Mouse (Mus musculus) embryonic fibroblast, embryonic 13.5 days (primary cell): ENCODE measurements around the gene Nckap1l.

Source experiments
- CTCF ChIP-seq: IDR thresholded peaks from 2 replicates; pipeline ENCODE4 v1.5.1; 2011; ENCODE audit warnings: mild to moderate bottlenecking, control low read depth, low read length, moderate library complexity, borderline replicate concordance; ENCODE audit not compliant: insufficient read depth
- POLR2A ChIP-seq: IDR thresholded peaks from 2 replicates; pipeline ENCODE4 v1.6.1; 2011; ENCODE audit warnings: low read depth, mild to moderate bottlenecking, control low read depth, low read length, moderate library complexity

DNA sequence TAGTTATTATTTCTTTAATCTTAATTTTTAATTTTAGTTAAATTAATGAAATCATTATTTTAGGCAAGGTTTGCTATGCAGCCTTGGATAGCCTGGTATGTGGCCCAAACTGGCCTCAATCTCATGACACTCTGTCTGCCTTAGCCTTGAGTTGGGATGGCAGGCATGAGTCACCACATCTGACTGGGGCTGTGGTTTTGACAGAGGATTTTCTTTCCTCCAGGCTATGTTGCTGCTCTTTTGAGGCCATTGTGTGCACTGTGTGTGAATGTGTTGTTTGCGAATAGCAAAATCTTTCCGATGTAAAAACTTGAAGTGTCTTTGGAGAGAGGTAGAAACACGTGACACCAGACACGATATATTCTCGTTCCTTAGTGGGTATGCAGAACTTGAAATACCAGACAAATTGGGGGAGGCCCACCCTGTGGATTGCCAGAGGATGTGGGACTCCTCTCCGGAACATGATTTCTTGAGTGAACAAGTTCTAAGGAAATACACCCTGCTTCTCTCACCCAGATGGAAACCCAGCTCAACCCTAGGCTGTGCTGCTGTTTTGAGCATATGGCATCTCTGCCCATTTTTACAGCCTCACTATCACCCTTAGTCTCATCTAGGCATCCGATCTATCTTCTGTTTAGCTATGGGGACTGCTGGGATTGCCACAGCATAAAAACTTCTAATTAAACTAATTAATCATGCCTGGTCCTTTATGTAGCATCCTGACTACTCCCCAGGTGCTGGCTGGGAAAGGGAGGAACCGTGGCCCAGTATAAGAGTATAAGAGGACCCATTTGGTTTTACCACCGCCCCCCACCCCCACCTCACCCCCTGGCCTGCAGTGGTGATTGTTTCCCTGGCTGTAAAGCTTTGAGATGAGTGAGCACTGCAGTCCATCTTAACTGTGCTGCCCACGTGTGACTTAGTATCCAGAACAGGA lies 42.9 kb downstream of the Nckap1l start:
- TF ChIP-seq POLR2A (no peak), CTCF (no peak)
